Mouse (Mus musculus) spleen, embryonic (tissue): ENCODE data around the gene Usp7.

Experiments
- CTCF ChIA-PET: fragments of 350-600 bp; sonication (Branson Sonifier 250); formaldehyde crosslinking; loops from one replicate; lab custom pipeline; 2022; lab: Charles Lee

The Usp7 gene

DNA sequence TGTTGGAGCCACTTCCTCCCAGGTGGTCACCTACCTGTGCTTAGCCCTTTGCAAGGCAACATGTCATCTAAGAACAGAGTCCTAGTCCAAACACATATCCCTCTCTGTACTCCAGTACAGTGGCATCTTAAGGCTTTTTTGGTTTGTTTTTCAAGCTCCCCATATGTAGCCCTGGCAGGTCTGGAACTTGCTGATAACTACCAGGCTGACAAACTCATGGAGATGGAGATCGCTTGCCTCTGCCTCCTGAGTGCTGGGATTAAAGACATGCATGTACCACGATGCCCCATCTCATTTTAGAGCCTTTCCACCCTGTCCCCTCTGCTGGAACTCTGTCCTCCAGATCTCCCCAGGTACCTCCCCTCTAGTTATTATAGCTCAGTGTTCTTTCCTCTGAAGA, 115.9 kb downstream of the Usp7 start:
- CTCF ChIA-PET, result no interaction called here

GRCm38 (mm10) chr16:8675559-8675958, 116.5 kb downstream of the Usp7 start:
- CTCF ChIA-PET, result no interaction called here

DNA sequence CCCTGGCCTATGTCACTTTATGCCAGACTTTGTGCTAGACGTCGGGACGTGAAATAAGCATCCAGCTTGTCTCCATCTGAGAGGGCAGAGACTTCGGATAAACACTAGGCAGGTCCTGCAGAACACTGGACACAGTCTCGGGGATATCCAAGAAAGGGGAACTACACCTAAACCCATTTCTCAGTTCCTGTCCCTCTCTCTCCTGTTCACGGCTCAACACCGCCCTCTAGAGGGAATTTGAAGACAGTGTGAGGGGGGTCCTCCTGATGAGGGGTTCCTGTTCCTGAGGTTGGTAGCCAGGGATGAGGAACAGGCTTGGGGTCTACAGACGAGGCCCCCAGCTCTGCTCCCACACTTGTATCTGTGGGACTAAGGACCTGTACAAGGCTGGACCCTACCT, 117.9 kb downstream of the Usp7 start:
- CTCF ChIA-PET, result interaction anchor here (1.0 to 1.3 kb wide), 3 partner anchors 179 to 269 kb away, joined by 3 to 5 read pairs (median 3); no protein-coding TSS in a partner anchor

DNA sequence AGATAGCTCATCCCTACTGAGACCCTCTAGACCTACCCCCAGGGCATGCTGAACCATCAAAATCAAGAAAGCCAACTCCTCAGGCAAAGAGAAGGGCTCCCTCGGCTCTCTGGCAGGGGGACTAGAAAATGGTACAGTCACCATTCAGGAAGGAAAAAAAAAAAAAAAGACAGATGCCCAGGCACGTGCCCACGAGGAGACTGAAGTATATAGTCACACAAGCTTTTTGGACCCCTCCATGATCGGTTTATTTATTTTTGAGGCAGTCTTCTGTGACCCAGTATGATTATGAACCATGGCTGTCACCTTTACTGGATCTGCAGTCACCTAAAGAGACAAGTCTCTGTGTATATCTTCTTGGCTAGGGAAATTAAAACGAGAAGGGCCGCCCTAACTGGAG, 118.8 kb downstream of the Usp7 start:
- CTCF ChIA-PET, result interaction anchor here (0.6 to 1.0 kb wide), 4 partner anchors 24 to 268 kb away, joined by 3 to 11 read pairs (median 3); no protein-coding TSS in a partner anchor

GRCm38 (mm10) chr16:8672811-8673210, 119.3 kb downstream of the Usp7 start:
- CTCF ChIA-PET, result no interaction called here

GRCm38 (mm10) chr16:8672350-8672687, 119.8 kb downstream of the Usp7 start:
- CTCF ChIA-PET, result no interaction called here

DNA sequence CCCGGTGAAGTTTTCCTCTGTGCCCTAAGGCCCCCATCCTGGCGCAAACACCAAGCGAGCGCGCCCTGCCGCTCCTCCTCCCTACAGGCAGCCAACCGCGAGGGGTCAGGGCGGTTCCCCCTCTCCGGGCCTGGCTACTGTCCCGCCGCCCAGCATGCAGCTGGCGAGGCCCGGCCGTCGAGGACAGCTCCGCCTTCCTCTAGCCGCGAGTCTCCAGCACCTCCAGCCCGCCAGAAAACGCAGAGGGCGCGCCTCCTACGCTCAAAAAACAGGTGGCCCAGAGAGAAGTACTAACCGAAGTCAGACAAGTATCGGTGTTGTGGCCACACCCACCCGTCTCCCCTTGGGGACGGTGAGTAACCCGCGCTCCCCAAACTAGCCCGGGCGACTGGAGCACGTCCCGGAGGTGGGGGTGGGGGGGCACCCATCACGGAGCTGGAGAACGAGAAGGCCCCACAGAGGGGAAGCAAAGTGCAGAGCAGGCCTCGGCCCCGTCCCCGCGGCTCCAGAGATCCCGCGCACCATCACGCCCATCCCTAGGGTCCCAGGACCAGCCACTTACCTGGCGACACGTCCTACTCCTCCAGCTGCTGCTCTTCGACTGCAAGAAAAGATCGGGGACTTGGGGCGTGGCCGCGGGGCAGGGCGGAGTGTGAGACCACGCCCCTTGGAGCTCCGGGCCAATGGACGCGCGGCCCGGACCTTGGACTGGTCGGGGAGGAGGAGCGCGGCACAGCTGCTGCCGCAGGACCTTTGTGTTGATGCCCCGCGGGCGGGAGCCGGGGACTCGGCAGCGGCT, 120.4 kb downstream of the Usp7 start, which contains the start of gene Carhsp1:
Gene Carhsp1 (minus strand): TSS at position 605 of the 799 bp plus-strand sequence.
- CTCF ChIA-PET, result no interaction called here

- CTCF ChIA-PET, result no interaction called here
These were observed 121.8 kb downstream of the Usp7 start for GRCm38 (mm10) chr16:8670041-8671035.

DNA sequence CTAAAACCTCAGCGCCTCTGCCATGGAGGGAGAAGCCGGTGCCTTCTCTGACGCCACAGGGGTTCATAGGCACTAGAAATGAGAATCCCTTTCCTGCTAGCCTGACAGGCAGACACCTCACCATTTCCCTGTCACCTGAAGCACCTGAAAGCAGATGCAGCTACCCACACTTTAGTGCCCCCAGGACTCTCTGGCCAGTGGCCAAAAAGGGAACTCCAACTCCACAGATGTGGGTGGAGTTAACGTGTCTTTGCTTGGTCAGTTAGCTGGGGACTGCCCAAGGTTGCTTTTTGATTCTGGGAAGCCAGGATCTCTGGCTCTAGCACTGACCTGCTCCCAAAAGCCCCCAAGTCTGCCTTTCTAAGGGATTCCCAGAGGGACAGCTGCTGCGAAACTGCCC, 122.7 kb downstream of the Usp7 start:
- CTCF ChIA-PET, result no interaction called here

DNA sequence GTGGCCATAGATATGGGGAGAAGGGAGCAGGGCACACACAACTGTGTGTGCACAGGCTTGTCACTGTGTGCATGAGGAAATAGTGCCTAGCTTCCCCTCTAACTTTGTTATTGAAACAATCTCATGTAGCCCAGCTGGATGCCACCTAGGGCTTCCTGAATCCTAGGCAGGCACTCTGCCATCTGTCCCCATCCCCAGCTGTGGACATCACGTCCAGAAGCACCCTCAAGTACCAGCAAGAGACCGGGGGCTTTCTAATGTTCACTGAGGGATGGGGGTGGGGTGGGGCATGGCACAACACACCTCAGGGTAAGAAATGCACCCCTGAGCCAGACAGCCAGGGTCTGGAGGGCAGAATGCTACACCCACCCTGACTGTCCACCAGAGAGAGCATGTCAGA, 123.7 kb downstream of the Usp7 start:
- CTCF ChIA-PET, result no interaction called here

DNA sequence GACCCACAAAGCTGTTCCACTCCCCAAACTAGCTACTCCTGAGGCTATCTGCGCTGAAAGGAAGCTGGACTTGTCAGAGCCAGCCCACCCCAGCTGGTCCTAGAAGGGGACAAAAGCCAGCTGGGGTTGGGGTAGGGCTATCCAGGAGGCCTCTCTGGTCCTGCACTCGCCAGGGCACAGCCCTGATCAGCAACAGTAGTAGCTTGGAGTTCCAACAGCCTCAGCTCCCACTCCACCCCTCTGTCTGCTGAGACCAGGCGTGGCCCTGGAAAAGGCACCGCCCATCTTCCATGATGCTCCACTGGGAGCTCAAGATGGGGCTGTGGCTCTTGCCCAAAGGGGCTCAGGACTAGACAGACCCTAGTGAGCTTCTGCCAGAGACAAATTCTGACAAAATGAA, 124.3 kb downstream of the Usp7 start:
- CTCF ChIA-PET, result interaction anchor here (0.7 kb wide), 1 partner anchor 172 kb away, joined by 3 read pairs; no protein-coding TSS in a partner anchor

- CTCF ChIA-PET, result interaction anchor here (0.7 kb wide), 1 partner anchor 172 kb away, joined by 3 read pairs; no protein-coding TSS in a partner anchor
These were observed 124.8 kb downstream of the Usp7 start for GRCm38 (mm10) chr16:8667261-8667660.

DNA sequence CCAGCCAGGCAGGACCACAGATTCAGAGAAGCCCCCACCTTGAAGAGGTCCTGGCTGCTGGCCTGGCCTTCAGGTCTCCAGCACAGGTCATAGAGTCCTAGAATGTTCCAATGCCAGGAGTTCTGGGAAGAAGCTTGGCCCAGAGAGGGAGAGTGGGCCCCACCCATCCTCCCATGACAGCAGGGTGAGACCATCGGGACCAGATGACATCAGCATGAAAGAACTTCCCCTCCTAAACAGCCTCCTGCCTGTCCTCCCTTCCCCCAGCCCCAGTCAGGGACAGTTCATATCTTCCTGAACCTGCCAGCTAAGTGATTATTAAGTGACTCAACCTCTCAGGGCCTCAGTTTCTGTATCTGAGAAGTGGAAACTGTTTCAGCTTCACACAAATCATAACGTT, 125.7 kb downstream of the Usp7 start:
- CTCF ChIA-PET, result no interaction called here

DNA sequence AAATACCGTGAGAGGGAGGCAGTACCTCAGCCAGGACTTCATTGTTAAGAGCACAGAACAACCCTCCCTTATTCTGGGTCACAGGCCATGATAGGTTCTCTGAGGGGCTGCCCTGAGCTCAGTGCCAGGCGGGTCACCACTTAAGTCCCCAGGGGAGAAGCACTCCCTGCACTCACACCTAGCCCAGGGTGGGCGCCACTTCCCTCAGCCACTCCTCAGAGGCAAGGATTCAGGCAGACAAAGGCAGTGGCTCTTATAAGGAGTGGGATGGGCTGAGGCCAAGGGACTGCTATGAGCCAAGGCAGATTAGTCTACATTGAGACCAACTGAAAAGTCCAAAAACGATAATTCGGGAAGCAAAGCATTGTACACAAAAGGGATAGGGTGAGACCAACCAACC, 126.7 kb downstream of the Usp7 start:
- CTCF ChIA-PET, result no interaction called here

DNA sequence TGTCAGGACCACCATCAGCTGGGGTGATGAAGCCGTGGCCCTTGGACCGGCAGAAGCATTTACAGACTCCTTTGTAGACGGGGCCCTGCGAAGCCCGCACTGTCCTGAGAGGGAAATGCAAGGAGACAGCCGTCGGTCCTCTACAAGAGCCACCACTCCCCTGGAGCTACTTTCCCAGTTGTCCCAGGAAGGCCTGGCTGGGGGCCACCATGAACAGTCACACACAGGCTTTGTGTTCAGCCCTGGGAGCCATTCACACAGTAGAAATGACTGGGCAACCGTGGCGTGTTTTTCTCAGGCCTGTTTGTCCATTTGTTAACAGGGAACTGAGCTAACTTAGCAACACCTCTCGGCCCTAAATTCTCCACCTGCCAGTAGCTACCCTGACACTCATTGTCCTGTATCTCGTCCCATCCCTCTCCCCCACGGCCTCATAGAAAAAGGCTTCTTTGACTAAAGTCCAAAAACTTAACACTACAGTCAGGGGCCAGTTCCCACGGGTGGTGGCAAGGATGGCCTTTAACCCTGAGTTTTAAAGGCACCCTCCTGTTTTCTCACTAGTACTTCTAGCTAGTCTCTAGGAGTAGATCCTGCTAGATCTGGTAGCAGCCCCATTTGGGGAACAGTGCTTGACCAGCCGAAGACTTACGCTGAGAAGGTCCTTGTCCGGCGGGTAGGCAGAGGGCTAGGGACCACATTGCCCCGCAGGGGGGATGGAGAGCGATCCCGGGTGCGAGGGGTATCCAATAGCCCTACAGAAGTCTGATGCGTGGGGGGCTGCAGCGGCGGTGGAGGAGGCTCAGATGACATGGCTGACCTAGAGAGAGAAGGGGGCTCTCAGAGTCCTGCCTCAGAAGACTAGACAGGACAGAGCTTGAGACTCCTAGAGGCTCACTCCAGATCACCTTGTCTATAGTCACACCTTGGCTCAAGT, 128.2 kb downstream of the Usp7 start:
- CTCF ChIA-PET, result no interaction called here

- CTCF ChIA-PET, result no interaction called here
These were observed 129.1 kb downstream of the Usp7 start for GRCm38 (mm10) chr16:8663022-8663421.

- CTCF ChIA-PET, result no interaction called here
These were observed 133.3 kb downstream of the Usp7 start for GRCm38 (mm10) chr16:8658764-8659163.

GRCm38 (mm10) chr16:8658349-8658748, 133.8 kb downstream of the Usp7 start:
- CTCF ChIA-PET, result no interaction called here

- CTCF ChIA-PET, result no interaction called here
These were observed 135.9 kb downstream of the Usp7 start for GRCm38 (mm10) chr16:8656256-8656655.

DNA sequence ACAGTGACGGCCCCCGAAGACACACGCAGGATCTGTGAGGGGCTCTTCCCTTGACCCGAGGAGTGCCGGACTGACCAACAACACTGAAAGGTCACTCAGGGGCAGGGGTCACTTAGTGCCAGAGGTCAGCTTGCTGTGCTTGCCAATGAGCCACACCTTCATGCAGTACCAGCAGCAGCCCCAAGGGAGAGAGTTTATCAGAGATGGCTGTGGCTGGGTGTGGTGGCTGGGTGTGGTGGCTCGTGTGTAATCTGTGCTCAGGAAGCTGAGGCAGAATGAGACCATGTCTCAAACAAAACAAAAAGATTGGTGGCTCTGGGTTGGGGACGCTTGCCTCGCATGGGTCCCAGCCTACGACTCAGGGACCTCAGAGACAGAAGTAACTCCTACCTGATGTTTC, 136.5 kb downstream of the Usp7 start:
- CTCF ChIA-PET, result no interaction called here

DNA sequence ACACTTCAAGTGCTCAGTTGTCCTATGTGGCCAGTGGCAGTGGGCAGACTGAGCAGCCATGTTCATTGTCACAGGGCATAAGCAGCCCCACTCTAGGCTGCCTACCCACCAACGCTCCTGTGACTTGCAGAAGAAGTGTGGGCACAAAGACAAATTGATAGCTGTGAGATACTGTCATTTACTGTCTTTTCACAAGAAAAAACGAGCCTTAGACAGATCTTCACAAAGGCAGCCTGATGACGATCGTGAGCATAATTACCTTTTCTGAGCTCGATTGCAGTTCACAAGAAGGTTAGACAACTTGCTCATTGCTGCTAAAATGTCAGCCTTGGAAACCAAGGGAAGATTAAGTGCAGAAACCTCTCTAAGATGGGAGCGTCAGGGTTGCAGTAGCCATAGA, 137.0 kb downstream of the Usp7 start:
- CTCF ChIA-PET, result interaction anchor here (0.6 kb wide), 1 partner anchor 69 kb away, joined by 3 read pairs; no protein-coding TSS in a partner anchor
